Mouse (Mus musculus) lung, postnatal 0 days (tissue): Measurements from ENCODE around the gene Ap1g2.

Experiments used
- CTCF ChIP-seq: IDR thresholded peaks from 2 replicates; pipeline ENCODE4 v1.5.1; 2016; ENCODE audit warnings: antibody characterized with exemption, mild to moderate bottlenecking
- EP300 ChIP-seq: IDR thresholded peaks from 2 replicates; pipeline ENCODE4 v1.6.1; 2016; ENCODE audit warnings: antibody characterized with exemption, mild to moderate bottlenecking, control low read depth

DNA sequence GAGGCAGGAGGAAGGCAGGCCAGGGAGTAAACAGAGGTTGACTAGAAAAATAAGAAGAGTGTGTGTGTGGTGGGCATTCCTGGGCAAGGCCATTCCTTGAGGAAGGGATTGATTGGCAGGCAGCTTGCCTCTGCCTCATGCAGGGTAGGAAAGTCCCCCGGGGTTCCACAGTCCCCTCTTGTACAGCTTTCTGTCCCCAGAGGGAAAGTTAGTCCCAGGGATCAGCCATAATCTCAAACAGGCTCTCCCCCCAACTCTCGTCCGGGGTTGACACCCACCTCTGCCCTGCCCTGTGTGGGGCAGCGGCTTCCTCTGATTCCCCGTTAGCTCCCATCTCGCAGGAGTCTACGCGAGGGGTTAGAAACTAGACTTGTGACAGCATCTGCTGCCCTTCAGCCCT, 597 bp upstream of the Ap1g2 start:
- no peak for TF ChIP-seq CTCF
- no peak for TF ChIP-seq EP300
